Mouse (Mus musculus): Measurements from ENCODE around the gene Haspin. TPM values are rescaled to one million over a fixed set of nuclear protein-coding genes. Genes with fewer than 3 reads are reported as not detected.
A peak's percentile ranks its signal among the peaks of the same experiment; 100 is the strongest.

Haspin gene
- polyA plus RNA-seq, 1 experiment: 6.4 TPM

DNA sequence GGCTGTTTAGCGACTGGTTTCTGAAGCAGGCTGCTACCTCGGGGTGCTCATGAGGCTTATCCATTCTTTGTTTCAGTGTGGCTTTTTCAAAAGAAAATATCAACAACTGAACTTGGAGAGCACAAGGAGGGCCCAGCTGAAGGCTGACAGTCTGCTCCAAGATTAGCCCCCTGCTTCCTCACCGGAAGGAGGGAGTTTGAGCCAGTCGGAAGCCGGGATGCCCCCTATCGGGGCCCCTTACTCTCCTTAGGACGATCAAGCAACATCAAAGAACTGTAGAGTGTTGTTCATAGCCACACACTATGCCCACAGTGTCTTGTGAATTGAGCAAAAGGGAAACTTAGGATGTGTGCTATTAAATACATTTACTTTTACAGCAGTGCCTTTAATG is 8.9 kb upstream of the Haspin start:
- no peak for TF ChIP-seq POLR2A (IDR thresholded peaks at IDR 0.05; ENCODE audit: low read depth, low read length)
- no peak for TF ChIP-seq CTCF (IDR thresholded peaks at IDR 0.05; ENCODE audit: borderline replicate concordance, insufficient read depth, low read length)
- H3K4me3 ChIP-seq (ENCODE audit: insufficient read depth, low read length): no peak overlapping the region
- H3K27ac ChIP-seq (ENCODE audit: insufficient read depth, low read length): no peak overlapping the region
- H3K4me1 ChIP-seq (ENCODE audit: control insufficient read depth, insufficient read depth, low read length): no peaks in the 10 kb centered on the region

DNA sequence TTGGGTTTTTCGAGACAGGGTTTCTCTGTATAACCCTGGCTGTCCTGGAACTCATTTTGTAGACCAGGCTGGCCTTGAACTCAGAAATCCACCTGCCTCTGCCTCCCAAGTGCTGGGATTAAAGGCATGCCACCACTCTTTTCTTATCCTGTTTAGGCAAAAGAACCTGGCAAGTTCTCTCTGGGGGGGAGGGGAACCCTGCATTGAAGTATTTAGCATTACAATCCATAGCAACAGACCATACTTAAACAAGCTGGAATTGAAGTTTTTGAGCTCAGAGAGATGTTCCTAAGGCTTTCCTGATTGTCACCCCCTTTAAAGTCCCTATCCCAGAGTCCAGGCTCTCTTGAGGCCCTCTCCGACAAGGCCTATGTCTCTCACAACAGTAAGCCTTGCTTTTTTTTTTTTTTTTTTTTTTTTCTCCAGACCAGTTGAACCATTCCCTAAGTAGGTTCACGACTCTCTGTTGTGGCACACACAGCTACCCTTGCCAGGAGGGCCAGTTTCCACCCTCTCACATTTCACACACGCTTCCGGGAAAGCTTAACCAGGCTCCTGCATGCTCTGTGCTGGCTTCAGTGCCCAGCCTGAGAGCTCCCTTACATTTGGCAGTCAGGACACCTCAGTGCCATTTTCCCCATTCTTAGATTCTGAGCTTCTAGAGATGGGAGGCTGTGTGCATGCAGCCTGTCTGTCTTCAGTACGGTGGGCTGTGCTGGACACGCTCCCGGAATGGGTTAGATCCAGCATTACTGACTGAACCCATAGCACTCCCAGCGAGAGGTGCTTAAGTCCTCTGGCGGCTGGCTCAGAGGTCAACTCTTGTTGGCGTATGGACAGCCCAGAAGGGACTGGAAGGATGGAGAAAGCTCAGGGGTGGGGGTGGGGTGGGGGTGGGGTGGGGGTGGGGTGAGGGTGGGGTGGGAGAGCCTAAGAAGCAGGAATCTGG is 8.2 kb upstream of the Haspin start:
- H3K4me3 ChIP-seq (ENCODE audit: insufficient read depth, low read length): no peak overlapping the region
- no peak overlapping the region for H3K27ac ChIP-seq (ENCODE audit: insufficient read depth, low read length)
- H3K4me1 ChIP-seq (ENCODE audit: control insufficient read depth, insufficient read depth, low read length): no peaks in the 10 kb centered on the region
- TF ChIP-seq POLR2A (IDR thresholded peaks at IDR 0.05; ENCODE audit: low read depth, low read length) (no peak), CTCF (IDR thresholded peaks at IDR 0.05; ENCODE audit: borderline replicate concordance, insufficient read depth, low read length) (no peak)

DNA sequence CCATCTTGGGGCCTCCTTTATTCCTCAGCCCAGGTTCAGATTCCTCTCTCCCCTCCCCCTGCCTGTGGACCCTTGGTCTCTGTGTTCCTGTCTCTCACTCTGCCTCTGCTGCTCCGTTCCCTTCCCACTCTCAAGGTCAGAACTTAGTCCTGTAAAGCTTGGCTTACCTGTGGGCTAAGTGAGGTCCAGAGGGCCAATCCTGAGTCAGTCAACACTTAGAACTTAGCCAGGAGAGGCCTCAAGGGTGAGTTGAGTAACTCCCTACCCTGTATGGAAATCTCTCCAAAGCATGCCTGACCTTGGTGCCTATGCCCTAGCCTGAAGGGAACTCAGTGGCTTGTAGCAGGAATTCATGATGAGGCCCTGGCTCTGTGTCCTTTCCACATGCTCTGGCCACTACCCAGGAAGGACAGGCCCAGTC is 6.2 kb upstream of the Haspin start:
- TF ChIP-seq POLR2A (IDR thresholded peaks at IDR 0.05; ENCODE audit: low read depth, low read length): no peak
- no peak for TF ChIP-seq CTCF (IDR thresholded peaks at IDR 0.05; ENCODE audit: borderline replicate concordance, insufficient read depth, low read length)
- no peak overlapping the region for H3K27ac ChIP-seq (ENCODE audit: insufficient read depth, low read length)
- H3K4me3 ChIP-seq (ENCODE audit: insufficient read depth, low read length): no peak overlapping the region
- H3K4me1 ChIP-seq (ENCODE audit: control insufficient read depth, insufficient read depth, low read length): no peaks in the 10 kb centered on the region

DNA sequence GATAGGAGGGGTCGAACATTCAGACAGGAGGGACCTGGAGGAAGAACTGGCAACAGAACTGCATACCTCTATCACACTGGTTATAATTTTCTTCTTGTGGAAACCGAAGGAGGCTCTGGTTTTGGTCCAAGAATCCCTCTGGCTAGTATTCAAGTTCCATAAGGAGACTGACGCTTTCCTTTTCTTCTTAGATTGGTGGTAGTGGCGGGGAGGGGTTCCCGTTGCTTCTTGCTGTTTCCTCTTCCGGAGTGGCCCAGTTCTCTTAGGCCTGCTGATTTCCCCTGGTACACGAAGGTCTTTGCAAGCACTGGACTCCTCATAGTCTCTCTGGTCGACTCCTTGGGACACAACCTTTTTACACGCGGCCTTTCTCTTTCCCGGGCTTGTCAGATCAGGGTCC is 978 bp downstream of the Haspin start:
- H3K4me1 ChIP-seq (ENCODE audit: control insufficient read depth, insufficient read depth, low read length): peaks cover 2% of the 10 kb centered on the region; the same call in 1 of the 2 replicates
- H3K4me3 ChIP-seq (ENCODE audit: insufficient read depth, low read length): peak overlapping the region; percentile 90
- no peak overlapping the region for H3K27ac ChIP-seq (ENCODE audit: insufficient read depth, low read length)
- TF ChIP-seq POLR2A (IDR thresholded peaks at IDR 0.05; ENCODE audit: low read depth, low read length) (no peak), CTCF (IDR thresholded peaks at IDR 0.05; ENCODE audit: borderline replicate concordance, insufficient read depth, low read length) (no peak)

DNA sequence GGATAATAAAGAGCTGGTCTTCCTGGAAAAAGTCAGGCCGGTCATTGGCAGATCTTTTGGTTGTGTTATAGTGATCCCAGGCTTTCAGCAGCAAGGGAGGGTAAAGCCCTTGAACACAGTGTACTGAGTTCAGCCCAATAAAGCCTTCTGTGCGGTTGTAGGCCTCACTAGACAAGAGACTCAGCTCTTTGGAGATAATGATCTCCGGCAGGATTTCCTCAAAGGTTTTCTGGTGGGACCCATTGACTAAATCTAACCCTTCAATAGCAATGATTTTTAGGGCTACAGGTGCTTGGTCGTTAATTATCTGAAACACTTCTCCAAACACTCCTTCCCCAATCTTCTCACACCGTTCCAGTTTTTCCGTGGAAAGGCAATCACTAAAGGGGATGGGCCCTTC is 1.5 kb downstream of the Haspin start:
- H3K27ac ChIP-seq (ENCODE audit: insufficient read depth, low read length): no peak overlapping the region
- TF ChIP-seq POLR2A (IDR thresholded peaks at IDR 0.05; ENCODE audit: low read depth, low read length): no peak
- TF ChIP-seq CTCF (IDR thresholded peaks at IDR 0.05; ENCODE audit: borderline replicate concordance, insufficient read depth, low read length): no peak

DNA sequence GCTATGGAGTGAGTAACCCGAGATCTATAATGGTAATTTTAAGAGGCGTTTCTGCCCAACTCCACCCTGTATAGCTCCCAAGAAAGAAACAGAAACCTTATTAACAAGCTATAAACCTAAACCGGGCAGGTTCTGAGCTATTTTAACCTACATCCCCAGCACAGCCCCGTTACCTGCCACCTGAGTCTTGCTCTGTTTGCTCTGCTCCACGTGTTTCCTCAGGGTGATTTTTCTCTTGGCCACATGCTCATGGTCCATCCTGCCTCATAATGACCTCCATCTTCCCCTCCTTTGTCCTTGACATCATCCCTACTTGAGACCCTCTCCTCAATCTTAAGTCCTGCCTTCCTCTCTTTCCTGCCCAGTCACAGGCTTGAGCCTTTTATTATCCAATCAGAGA is 3.9 kb downstream of the Haspin start:
- no peak for TF ChIP-seq POLR2A (IDR thresholded peaks at IDR 0.05; ENCODE audit: low read depth, low read length)
- TF ChIP-seq CTCF (IDR thresholded peaks at IDR 0.05; ENCODE audit: borderline replicate concordance, insufficient read depth, low read length): no peak
- no peak overlapping the region for H3K27ac ChIP-seq (ENCODE audit: insufficient read depth, low read length)
- peaks cover 2% of the 10 kb centered on the region; the same call in 1 of the 2 replicates for H3K4me1 ChIP-seq (ENCODE audit: control insufficient read depth, insufficient read depth, low read length)
- H3K4me3 ChIP-seq (ENCODE audit: insufficient read depth, low read length): no peak overlapping the region

More for the DNA sequence above, 1.5 kb downstream of the Haspin start:
- Histone ChIP-seq H3K4me1 (ENCODE audit: control insufficient read depth, insufficient read depth, low read length) (peaks cover 2% of the 10 kb centered on the region; the same call in 1 of the 2 replicates), H3K4me3 (ENCODE audit: insufficient read depth, low read length) (peak overlapping the region; percentile 90)

DNA sequence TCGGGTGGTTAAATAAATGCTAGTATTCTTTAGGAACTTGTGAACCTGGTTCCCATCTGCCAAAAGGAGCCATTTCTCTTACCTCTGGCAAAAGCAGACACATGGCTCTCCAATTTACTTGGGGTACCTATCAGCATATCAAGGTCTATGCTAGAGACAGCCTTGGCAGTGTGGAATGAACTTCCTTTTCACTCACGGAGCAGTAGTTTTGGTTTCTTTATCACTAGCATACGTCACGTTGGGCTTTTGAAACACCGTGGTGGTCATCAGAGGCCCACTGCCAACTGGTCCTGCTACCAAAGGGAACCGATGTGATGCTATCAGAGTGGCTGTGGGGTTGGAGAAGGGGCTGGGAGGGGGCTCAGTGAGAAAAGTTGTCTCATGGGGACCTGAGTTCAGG is 5.1 kb downstream of the Haspin start:
- no peak for TF ChIP-seq POLR2A (IDR thresholded peaks at IDR 0.05; ENCODE audit: low read depth, low read length)
- TF ChIP-seq CTCF (IDR thresholded peaks at IDR 0.05; ENCODE audit: borderline replicate concordance, insufficient read depth, low read length): no peak
- no peak overlapping the region for H3K4me3 ChIP-seq (ENCODE audit: insufficient read depth, low read length)

DNA sequence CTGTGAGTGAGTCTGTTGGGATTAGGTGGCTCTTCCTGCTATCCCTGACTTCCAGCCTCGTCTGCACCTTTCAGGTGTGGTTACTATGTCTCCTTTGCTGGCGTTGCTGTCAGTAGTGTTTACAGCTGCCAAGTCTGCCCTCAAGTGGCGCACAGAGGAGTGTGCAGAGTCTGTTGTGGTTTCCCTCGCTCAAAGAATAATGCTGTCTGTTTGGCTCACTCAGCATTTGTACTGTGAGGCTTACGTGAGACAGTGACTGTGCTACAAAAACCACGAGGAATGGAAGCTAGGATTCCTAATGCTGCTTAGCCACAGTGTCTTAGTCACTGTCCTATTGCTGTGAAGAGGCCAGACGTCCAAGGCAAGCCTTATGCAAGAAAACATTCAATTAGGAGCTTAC is 7.1 kb downstream of the Haspin start:
- no peak overlapping the region for H3K4me3 ChIP-seq (ENCODE audit: insufficient read depth, low read length)
- peaks cover 2% of the 10 kb centered on the region; the same call in 1 of the 2 replicates for H3K4me1 ChIP-seq (ENCODE audit: control insufficient read depth, insufficient read depth, low read length)
- H3K27ac ChIP-seq (ENCODE audit: insufficient read depth, low read length): no peak overlapping the region
- TF ChIP-seq CTCF (IDR thresholded peaks at IDR 0.05; ENCODE audit: borderline replicate concordance, insufficient read depth, low read length): no peak

More for the DNA sequence above, 5.1 kb downstream of the Haspin start:
- no peak overlapping the region for H3K27ac ChIP-seq (ENCODE audit: insufficient read depth, low read length)
- peaks cover 2% of the 10 kb centered on the region; the same call in 1 of the 2 replicates for H3K4me1 ChIP-seq (ENCODE audit: control insufficient read depth, insufficient read depth, low read length)

DNA sequence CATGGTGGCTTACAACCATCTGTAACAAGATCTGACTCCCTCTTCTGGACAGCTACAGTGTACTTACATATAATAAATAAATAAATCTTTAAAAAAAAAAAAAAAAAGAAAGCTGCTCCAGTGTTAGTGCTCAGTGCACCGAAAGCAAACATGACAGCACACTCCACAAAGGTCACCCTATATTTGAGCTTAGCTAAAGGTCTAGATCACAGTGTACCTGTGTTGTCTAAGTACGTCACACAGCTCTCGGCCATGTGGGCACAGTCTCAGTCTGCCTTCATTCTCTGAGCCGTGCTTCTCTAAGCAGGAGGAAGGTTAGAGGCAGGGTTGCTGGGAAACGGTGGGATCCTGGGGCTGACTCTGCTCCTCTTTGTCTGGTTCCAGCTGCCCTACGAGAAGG is 11.6 kb downstream of the Haspin start:
- no peaks in the 10 kb centered on the region for H3K4me1 ChIP-seq (ENCODE audit: control insufficient read depth, insufficient read depth, low read length)
- H3K4me3 ChIP-seq (ENCODE audit: insufficient read depth, low read length): no peak overlapping the region
- no peak for TF ChIP-seq POLR2A (IDR thresholded peaks at IDR 0.05; ENCODE audit: low read depth, low read length)
- TF ChIP-seq CTCF (IDR thresholded peaks at IDR 0.05; ENCODE audit: borderline replicate concordance, insufficient read depth, low read length): no peak
- H3K27ac ChIP-seq (ENCODE audit: insufficient read depth, low read length): no peak overlapping the region

DNA sequence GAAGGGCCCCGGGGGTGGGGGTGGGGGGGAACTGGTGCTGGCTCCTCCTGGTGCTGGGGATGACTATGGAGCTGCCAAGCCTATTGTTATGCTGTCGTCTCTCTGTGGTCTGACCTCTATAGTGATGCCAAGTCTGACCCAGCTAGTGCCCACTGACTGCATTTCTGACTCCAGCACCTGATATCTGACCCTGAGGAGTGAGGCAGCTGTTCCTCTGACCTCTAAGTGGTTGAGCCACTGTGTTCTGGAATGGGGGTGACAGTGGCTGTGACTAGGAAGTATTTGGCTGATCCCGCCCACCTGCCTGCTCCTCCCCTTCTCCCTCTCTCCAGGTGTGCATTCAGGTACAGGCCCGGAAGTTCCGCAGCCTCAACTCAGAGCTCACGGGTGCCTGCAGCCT is 26.7 kb downstream of the Haspin start:
- no peak overlapping the region for H3K4me3 ChIP-seq (ENCODE audit: insufficient read depth, low read length)
- TF ChIP-seq POLR2A (IDR thresholded peaks at IDR 0.05; ENCODE audit: low read depth, low read length) (no peak), CTCF (IDR thresholded peaks at IDR 0.05; ENCODE audit: borderline replicate concordance, insufficient read depth, low read length) (no peak)
- H3K4me1 ChIP-seq (ENCODE audit: control insufficient read depth, insufficient read depth, low read length): no peaks in the 10 kb centered on the region
- no peak overlapping the region for H3K27ac ChIP-seq (ENCODE audit: insufficient read depth, low read length)

Data from embryonic fibroblast, embryonic 13.5 days (primary cell).